Mouse (Mus musculus) erythroblast, embryonic 14.5 days (primary cell): ENCODE data around the gene Patl2.

ENCODE experiments used
- GATA1 ChIP-seq: IDR thresholded peaks from 2 replicates; pipeline ENCODE4 v1.6.1; 2012; ENCODE audit warnings: low read length, inconsistent platforms, mixed read lengths
- TAL1 ChIP-seq: IDR thresholded peaks from 3 replicates; pipeline ENCODE4 v1.6.1; 2012; ENCODE audit warnings: low read length, inconsistent platforms, mixed read lengths

- TF ChIP-seq TAL1 (no peak), GATA1 (no peak)
Observed at GRCm38 (mm10) chr2:122162529-122162928, 23.5 kb downstream of the Patl2 start.
